Mouse (Mus musculus): ENCODE data around the gene Dnajb13. TPM values are rescaled to one million over a fixed set of nuclear protein-coding genes. Genes with fewer than 3 reads are reported as not detected.
A peak's percentile ranks its signal among the peaks of the same experiment; 100 is the strongest.

Gene Dnajb13
- polyA plus RNA-seq, 1 experiment from 2014 or later = 4.7 TPM

DNA sequence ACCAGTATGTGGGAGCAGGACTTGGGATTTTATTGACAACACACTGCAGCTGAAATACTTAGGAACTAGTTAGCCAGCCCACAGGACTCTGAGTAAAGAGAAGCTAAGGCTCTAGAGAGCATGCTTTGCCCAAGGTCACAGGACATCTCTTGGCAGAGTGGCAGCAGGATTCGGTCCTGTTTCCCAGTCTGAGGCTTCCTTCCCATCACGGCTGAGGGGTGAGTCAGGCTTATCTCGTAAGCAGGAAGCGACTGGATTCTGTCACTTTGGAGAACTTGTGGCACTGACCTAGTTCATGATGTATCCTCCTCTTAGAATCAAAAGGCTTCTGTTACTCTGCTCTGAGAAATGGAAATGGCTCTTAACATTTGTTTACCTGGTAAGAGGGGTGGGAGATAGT is 32.9 kb upstream of the Dnajb13 start:
- Histone ChIP-seq H3K4me2 (ENCODE audit: low read depth, low read length) (no peak overlapping the region), H3K4me1 (ENCODE audit: control insufficient read depth, insufficient read depth, low read length) (no peaks in the 10 kb centered on the region), H3K9me3 (ENCODE audit: control insufficient read depth, low read length) (no peaks in the 10 kb centered on the region), H3K4me3 (ENCODE audit: low read depth, low read length) (no peak overlapping the region), H3K36me3 (ENCODE audit: control insufficient read depth, insufficient read depth, low read length) (peaks cover 34% of the 10 kb centered on the region; the same call in 1 of the 2 replicates), H3K27ac (replicated peaks; ENCODE audit: low read depth, low read length) (no peak overlapping the region), H3K9ac (ENCODE audit: low read depth, low read length) (no peak overlapping the region), H3K27me3 (replicated peaks; ENCODE audit: control insufficient read depth, insufficient read depth, low read length) (no peaks in the 10 kb centered on the region)
- no peak for ATAC-seq (ENCODE audit: low read depth)
- DNase-seq (ENCODE audit: low spot score) = no peak
- 80% methylated on average over 4 of the region's 4 CpGs for WGBS

DNA sequence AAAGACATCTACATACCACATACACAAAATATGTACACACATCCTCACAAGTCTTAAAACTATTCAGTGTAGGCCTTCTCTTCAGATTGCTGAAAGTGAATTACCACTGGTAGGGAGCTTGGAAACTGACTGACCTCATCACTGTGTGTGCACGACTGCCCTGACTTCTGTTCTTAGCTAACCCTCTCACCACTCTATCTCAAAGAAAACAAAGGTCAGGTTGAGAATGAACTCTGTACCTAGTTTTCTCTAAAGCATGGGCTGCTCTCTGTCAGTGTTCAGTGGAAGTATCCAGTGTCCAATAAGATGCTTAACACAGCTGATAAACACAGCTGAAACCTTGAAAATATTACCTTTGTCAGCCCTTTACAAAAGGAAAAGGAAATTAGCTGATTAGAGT is 29.7 kb upstream of the Dnajb13 start:
- Histone ChIP-seq H3K36me3 (ENCODE audit: control insufficient read depth, insufficient read depth, low read length) (peaks cover 19% of the 10 kb centered on the region; the same call in 1 of the 2 replicates), H3K27me3 (replicated peaks; ENCODE audit: control insufficient read depth, insufficient read depth, low read length) (no peaks in the 10 kb centered on the region), H3K9me3 (ENCODE audit: control insufficient read depth, low read length) (no peaks in the 10 kb centered on the region), H3K4me2 (ENCODE audit: low read depth, low read length) (no peak overlapping the region), H3K4me1 (ENCODE audit: control insufficient read depth, insufficient read depth, low read length) (no peaks in the 10 kb centered on the region), H3K9ac (ENCODE audit: low read depth, low read length) (no peak overlapping the region), H3K27ac (replicated peaks; ENCODE audit: low read depth, low read length) (no peak overlapping the region), H3K4me3 (ENCODE audit: low read depth, low read length) (no peak overlapping the region)
- 83% methylated on average over 1 of the region's 1 CpGs for WGBS
- no peak for ATAC-seq (ENCODE audit: low read depth)
- DNase-seq (ENCODE audit: low spot score) = no peak

DNA sequence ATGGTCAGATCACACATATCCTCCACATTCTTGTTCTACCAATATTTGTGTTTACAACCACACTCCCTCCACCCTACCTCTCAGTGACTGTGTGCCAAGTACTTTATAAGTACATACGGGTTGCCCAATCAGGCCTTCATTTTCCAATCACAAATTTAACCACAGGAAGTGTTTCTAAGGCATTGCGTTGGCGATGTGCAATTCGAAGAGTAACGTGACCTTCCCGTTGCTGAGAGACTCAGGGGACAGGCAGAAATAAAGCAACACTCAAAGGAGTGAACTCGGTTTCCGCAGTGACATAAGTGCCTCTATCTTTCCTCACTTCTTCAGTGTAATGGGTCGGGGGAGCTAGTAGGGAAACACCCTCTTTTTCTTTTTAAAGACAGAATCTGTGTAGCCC is 24.8 kb upstream of the Dnajb13 start:
- Histone ChIP-seq H3K27ac (replicated peaks; ENCODE audit: low read depth, low read length) (no peak overlapping the region), H3K4me3 (ENCODE audit: low read depth, low read length) (no peak overlapping the region), H3K27me3 (replicated peaks; ENCODE audit: control insufficient read depth, insufficient read depth, low read length) (no peaks in the 10 kb centered on the region), H3K9ac (ENCODE audit: low read depth, low read length) (no peak overlapping the region), H3K9me3 (ENCODE audit: control insufficient read depth, low read length) (no peaks in the 10 kb centered on the region), H3K36me3 (ENCODE audit: control insufficient read depth, insufficient read depth, low read length) (peaks cover 19% of the 10 kb centered on the region), H3K4me2 (ENCODE audit: low read depth, low read length) (no peak overlapping the region), H3K4me1 (ENCODE audit: control insufficient read depth, insufficient read depth, low read length) (peaks cover 8% of the 10 kb centered on the region)
- WGBS = 94% methylated on average over 9 of the region's 9 CpGs
- ATAC-seq (ENCODE audit: low read depth) (no peak), DNase-seq (ENCODE audit: low spot score) (no peak)

GRCm38 (mm10) chr7:100537519-100537902 is 22.8 kb upstream of the Dnajb13 start:
- peak overlapping the region; percentile 80 for H3K9ac ChIP-seq (ENCODE audit: low read depth, low read length)
- peak overlapping the region; percentile 73 for H3K4me3 ChIP-seq (ENCODE audit: low read depth, low read length)
- peaks cover 19% of the 10 kb centered on the region for H3K36me3 ChIP-seq (ENCODE audit: control insufficient read depth, insufficient read depth, low read length)
- no peaks in the 10 kb centered on the region for H3K27me3 ChIP-seq (replicated peaks; ENCODE audit: control insufficient read depth, insufficient read depth, low read length)
- WGBS = 29% methylated on average over 7 of the region's 7 CpGs
- peak overlapping the region; percentile 64 for H3K4me2 ChIP-seq (ENCODE audit: low read depth, low read length)
- H3K27ac ChIP-seq (replicated peaks; ENCODE audit: low read depth, low read length) = peak overlapping the region; percentile 71; the same call in 1 of the 2 replicates
- ATAC-seq (ENCODE audit: low read depth) (no peak), DNase-seq (ENCODE audit: low spot score) (no peak)
- H3K4me1 ChIP-seq (ENCODE audit: control insufficient read depth, insufficient read depth, low read length) = peaks cover 8% of the 10 kb centered on the region
- no peaks in the 10 kb centered on the region for H3K9me3 ChIP-seq (ENCODE audit: control insufficient read depth, low read length)

GRCm38 (mm10) chr7:100536804-100537518 is 22.2 kb upstream of the Dnajb13 start, which contains the start of gene Coa4:
Coa4 (plus strand) TSS chr7:100537071.
- peak within 1 kb of the TSS; percentile 71; the same call in 1 of the 2 replicates for H3K27ac ChIP-seq (replicated peaks; ENCODE audit: low read depth, low read length)
- peak within 1 kb of the TSS; percentile 64 for H3K4me2 ChIP-seq (ENCODE audit: low read depth, low read length)
- DNase-seq (ENCODE audit: low spot score) = peak; percentile 98
- H3K27me3 ChIP-seq (replicated peaks; ENCODE audit: control insufficient read depth, insufficient read depth, low read length) = no peaks in the 10 kb centered on the region
- peak within 1 kb of the TSS; percentile 80 for H3K9ac ChIP-seq (ENCODE audit: low read depth, low read length)
- H3K4me1 ChIP-seq (ENCODE audit: control insufficient read depth, insufficient read depth, low read length) = peaks cover 8% of the 10 kb centered on the region
- H3K9me3 ChIP-seq (ENCODE audit: control insufficient read depth, low read length) = no peaks in the 10 kb centered on the region
- WGBS = under 1% methylated on average over 24 of the region's 33 CpGs
- peak; percentile 100 for ATAC-seq (ENCODE audit: low read depth)
- peaks cover 19% of the 10 kb centered on the region for H3K36me3 ChIP-seq (ENCODE audit: control insufficient read depth, insufficient read depth, low read length)
- peak within 1 kb of the TSS; percentile 73 for H3K4me3 ChIP-seq (ENCODE audit: low read depth, low read length)

DNA sequence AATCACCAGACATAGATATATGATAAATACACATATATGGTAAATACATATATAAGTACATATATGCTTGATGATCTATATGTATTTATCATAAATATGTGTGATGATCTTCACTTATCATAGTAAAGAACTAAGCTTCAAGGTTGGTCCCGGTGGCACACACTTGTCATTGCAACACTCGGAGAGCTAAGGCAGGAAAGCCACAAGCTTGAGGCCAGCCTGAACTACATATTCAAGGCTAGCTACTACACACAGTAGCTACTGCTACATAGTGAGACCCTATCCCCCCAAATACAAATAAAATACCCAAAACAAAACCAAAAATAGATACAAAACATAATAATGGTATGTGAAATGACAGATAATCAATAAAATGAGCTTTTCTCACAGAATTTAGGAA is 21.1 kb upstream of the Dnajb13 start:
- DNase-seq (ENCODE audit: low spot score) (no peak), ATAC-seq (ENCODE audit: low read depth) (no peak)
- no peaks in the 10 kb centered on the region for H3K27me3 ChIP-seq (replicated peaks; ENCODE audit: control insufficient read depth, insufficient read depth, low read length)
- peaks cover 8% of the 10 kb centered on the region for H3K4me1 ChIP-seq (ENCODE audit: control insufficient read depth, insufficient read depth, low read length)
- no peak overlapping the region for H3K27ac ChIP-seq (replicated peaks; ENCODE audit: low read depth, low read length)
- no peaks in the 10 kb centered on the region for H3K9me3 ChIP-seq (ENCODE audit: control insufficient read depth, low read length)
- H3K36me3 ChIP-seq (ENCODE audit: control insufficient read depth, insufficient read depth, low read length) = peaks cover 19% of the 10 kb centered on the region
- WGBS = 82% methylated on average over 2 of the region's 2 CpGs
- no peak overlapping the region for H3K4me3 ChIP-seq (ENCODE audit: low read depth, low read length)
- H3K9ac ChIP-seq (ENCODE audit: low read depth, low read length) = no peak overlapping the region
- no peak overlapping the region for H3K4me2 ChIP-seq (ENCODE audit: low read depth, low read length)

DNA sequence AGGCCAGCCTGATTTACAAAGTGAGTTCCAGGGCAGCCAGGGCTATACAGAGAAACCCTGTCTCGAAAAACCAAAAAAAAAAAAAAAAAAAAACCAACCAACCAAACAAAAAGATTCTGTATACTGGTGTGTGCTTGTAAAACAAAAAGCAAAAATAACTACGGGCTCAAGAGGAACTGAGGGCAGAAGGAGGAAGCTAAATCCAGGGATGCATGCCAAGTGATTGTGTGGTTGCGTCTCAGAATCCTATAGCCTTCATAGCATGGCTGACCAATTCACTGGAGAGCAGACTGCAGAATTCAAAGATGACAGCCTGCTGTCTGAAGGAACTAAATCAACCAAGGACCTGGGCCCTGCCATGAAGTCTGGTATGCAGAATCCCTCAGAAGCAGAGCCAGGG is 19.5 kb upstream of the Dnajb13 start:
- Histone ChIP-seq H3K27ac (replicated peaks; ENCODE audit: low read depth, low read length) (no peak overlapping the region), H3K9me3 (ENCODE audit: control insufficient read depth, low read length) (no peaks in the 10 kb centered on the region), H3K9ac (ENCODE audit: low read depth, low read length) (no peak overlapping the region), H3K36me3 (ENCODE audit: control insufficient read depth, insufficient read depth, low read length) (peaks cover 5% of the 10 kb centered on the region), H3K4me2 (ENCODE audit: low read depth, low read length) (no peak overlapping the region), H3K27me3 (replicated peaks; ENCODE audit: control insufficient read depth, insufficient read depth, low read length) (no peaks in the 10 kb centered on the region), H3K4me3 (ENCODE audit: low read depth, low read length) (no peak overlapping the region), H3K4me1 (ENCODE audit: control insufficient read depth, insufficient read depth, low read length) (peaks cover 8% of the 10 kb centered on the region)
- DNase-seq (ENCODE audit: low spot score) (no peak), ATAC-seq (ENCODE audit: low read depth) (no peak)
- WGBS = 83% methylated on average over 3 of the region's 3 CpGs

DNA sequence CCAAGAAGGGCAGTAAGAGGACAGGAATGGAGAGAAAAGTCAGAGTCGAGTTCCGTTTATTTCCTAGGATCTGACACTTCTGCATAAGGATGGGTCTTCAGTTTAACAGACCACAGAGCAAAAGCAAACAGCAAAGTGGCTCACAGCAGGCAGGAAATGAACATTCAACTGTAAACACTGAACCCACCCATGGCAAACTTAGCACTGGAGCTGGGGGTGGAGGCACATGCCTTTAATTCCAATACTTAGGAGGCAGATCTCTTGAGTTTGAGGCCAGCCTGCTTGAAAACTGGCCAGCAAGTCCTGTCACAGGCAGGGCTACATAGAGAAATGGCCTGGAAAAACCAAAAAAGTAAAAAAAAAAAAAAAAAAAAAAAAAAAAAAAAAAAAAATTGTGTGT is 18.7 kb upstream of the Dnajb13 start:
- Histone ChIP-seq H3K9me3 (ENCODE audit: control insufficient read depth, low read length) (no peaks in the 10 kb centered on the region), H3K4me1 (ENCODE audit: control insufficient read depth, insufficient read depth, low read length) (peaks cover 8% of the 10 kb centered on the region), H3K27ac (replicated peaks; ENCODE audit: low read depth, low read length) (no peak overlapping the region), H3K27me3 (replicated peaks; ENCODE audit: control insufficient read depth, insufficient read depth, low read length) (no peaks in the 10 kb centered on the region), H3K4me2 (ENCODE audit: low read depth, low read length) (no peak overlapping the region), H3K4me3 (ENCODE audit: low read depth, low read length) (no peak overlapping the region), H3K9ac (ENCODE audit: low read depth, low read length) (no peak overlapping the region), H3K36me3 (ENCODE audit: control insufficient read depth, insufficient read depth, low read length) (no peaks in the 10 kb centered on the region)
- WGBS = 52% methylated on average over 2 of the region's 2 CpGs
- no peak for DNase-seq (ENCODE audit: low spot score)
- no peak for ATAC-seq (ENCODE audit: low read depth)

- H3K4me2 ChIP-seq (ENCODE audit: low read depth, low read length) = no peak overlapping the region
- ATAC-seq (ENCODE audit: low read depth) (no peak), DNase-seq (ENCODE audit: low spot score) (no peak)
- no peaks in the 10 kb centered on the region for H3K27me3 ChIP-seq (replicated peaks; ENCODE audit: control insufficient read depth, insufficient read depth, low read length)
- H3K9me3 ChIP-seq (ENCODE audit: control insufficient read depth, low read length) = no peaks in the 10 kb centered on the region
- H3K9ac ChIP-seq (ENCODE audit: low read depth, low read length) = no peak overlapping the region
- H3K4me3 ChIP-seq (ENCODE audit: low read depth, low read length) = no peak overlapping the region
- WGBS = 86% methylated on average over 5 of the region's 5 CpGs
- no peak overlapping the region for H3K27ac ChIP-seq (replicated peaks; ENCODE audit: low read depth, low read length)
- no peaks in the 10 kb centered on the region for H3K36me3 ChIP-seq (ENCODE audit: control insufficient read depth, insufficient read depth, low read length)
- no peaks in the 10 kb centered on the region for H3K4me1 ChIP-seq (ENCODE audit: control insufficient read depth, insufficient read depth, low read length)
These were observed 16.0 kb upstream of the Dnajb13 start for GRCm38 (mm10) chr7:100530766-100531165.

Data from embryonic facial prominence, embryonic 14.5 days (tissue).